Mouse (Mus musculus): ENCODE results near the gene Slc25a36.

Gene Slc25a36

GRCm38 (mm10) chr9:97084628-97085027, 26.3 kb downstream of the Slc25a36 start:
- no peaks in the 10 kb centered on the region for H3K27me3 ChIP-seq (ENCODE audit: control insufficient read depth, insufficient read depth, low read length, poor library complexity, severe bottlenecking)
- DNase-seq (ENCODE audit: low read depth, low spot score), result no peak
- 0 out of 2 replicates have a peak, but pooled peaks cover 1% of the 10 kb centered on the region for H3K36me3 ChIP-seq (ENCODE audit: control insufficient read depth, insufficient read depth, low read length, poor library complexity, severe bottlenecking)

DNA sequence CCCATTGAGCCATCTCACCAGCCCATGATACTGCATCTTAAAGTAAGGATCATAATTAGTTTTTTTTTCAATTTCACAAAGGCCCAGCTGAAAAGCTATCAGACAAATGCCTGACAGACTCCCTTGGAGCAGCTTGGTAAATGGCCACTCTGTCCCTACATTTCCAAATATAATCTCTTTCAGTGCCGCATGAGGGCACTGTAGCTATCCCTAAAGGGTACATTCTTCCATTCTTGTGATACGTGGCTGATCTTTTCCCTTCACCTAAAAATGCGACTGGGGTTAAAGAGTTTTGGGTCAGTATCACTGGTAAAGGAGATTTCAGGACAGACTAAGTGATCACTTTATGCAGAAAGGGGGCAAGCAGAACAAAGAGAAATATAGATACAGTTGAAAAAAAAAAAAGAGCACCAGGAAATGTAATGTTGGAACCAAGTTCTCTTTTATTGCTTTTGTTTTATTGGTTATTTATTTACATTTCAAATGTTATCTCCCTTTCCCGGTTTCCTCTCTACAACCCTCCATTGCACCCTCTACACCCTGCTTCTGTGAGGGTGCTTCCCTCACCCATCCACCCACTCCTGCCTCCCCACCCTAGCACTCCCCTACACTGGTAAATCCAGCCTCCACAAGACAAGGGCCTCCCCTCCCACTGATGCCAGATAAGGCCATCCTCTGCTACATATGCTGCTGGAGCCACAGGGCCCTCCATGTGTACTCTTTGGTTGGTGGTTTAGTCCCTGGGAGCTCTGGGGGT, 29.7 kb downstream of the Slc25a36 start:
- Histone ChIP-seq H3K36me3 (ENCODE audit: control insufficient read depth, insufficient read depth, low read length, poor library complexity, severe bottlenecking) (peaks cover 3% of the 10 kb centered on the region; the same call in 1 of the 2 replicates), H3K27me3 (ENCODE audit: control insufficient read depth, insufficient read depth, low read length, poor library complexity, severe bottlenecking) (no peaks in the 10 kb centered on the region)
- no peak for DNase-seq (ENCODE audit: low read depth, low spot score)

- no peak for DNase-seq (ENCODE audit: low read depth, low spot score)
- Histone ChIP-seq H3K36me3 (ENCODE audit: control insufficient read depth, insufficient read depth, low read length, poor library complexity, severe bottlenecking) (peaks cover 2% of the 10 kb centered on the region; the same call in 1 of the 2 replicates), H3K27me3 (ENCODE audit: control insufficient read depth, insufficient read depth, low read length, poor library complexity, severe bottlenecking) (no peaks in the 10 kb centered on the region)
Measured at GRCm38 (mm10) chr9:97069911-97070310, 41.0 kb downstream of the Slc25a36 start.

DNA sequence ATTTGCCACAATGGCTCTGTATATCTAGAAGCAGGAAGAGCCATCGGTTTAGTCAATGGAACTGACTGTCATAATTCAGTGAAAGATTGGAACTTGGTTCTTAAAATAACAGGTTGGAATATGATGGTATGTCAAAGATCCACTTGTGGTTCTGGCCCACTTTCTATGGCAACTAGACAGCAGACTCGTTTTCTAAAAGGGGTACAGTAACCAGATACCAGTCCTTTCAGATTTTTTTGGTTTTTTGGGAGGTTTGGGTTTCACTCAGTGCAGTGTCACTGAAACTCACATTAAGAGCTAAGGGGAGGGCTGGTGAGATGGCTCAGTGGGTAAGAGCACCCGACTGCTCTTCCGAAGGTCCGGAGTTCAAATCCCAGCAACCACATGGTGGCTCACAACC, 41.5 kb downstream of the Slc25a36 start:
- no peaks in the 10 kb centered on the region for H3K27me3 ChIP-seq (ENCODE audit: control insufficient read depth, insufficient read depth, low read length, poor library complexity, severe bottlenecking)
- H3K36me3 ChIP-seq (ENCODE audit: control insufficient read depth, insufficient read depth, low read length, poor library complexity, severe bottlenecking), result peaks cover 2% of the 10 kb centered on the region; the same call in 1 of the 2 replicates

DNA sequence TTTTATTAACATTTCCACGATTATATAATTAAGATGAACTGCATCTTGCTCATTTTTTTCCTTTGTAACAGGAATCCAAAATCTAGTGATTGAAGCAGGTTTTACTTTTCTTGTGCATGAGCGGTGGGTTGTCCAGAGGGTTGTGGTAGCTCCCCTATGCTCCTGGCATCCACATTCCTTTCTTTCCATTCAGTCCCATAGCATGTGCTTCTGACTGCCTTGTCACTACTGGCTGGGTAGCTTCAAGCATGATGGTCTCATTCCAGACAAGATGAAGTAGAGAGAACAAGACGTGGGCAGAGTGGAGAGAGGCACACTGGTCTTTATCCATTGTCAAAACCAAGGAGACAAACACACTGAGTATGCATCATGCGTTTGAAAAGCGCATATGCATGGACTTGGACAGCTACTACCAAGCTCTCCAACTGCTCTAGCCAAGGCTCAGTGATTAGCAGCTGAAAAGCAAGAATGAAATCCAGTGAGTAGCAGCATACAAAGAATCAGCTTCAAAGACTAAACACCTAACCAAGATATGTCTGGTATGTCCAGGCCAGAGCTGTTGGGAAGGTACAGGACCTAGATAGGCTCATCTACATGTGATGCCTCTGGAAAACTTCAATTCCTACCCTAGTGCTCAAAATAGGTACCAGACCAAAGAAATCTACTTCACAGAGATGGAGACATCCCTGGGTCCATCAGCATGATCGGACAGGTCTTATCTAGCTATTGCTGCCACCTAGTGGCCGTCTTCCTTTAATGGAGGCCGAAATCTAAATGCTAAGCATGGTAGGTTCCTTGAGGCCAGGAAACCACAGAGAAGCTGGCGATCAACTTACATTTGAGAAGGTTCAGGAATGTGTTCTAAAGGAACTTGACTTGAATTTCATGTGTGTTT, 42.5 kb downstream of the Slc25a36 start:
- H3K27me3 ChIP-seq (ENCODE audit: control insufficient read depth, insufficient read depth, low read length, poor library complexity, severe bottlenecking), result no peaks in the 10 kb centered on the region; the same call in 1 of the 2 replicates
- peaks cover 2% of the 10 kb centered on the region; the same call in 1 of the 2 replicates for H3K36me3 ChIP-seq (ENCODE audit: control insufficient read depth, insufficient read depth, low read length, poor library complexity, severe bottlenecking)
- DNase-seq (ENCODE audit: low read depth, low spot score), result peak; percentile 81

More for the DNA sequence above, 41.5 kb downstream of the Slc25a36 start:
- DNase-seq (ENCODE audit: low read depth, low spot score), result no peak

GRCm38 (mm10) chr9:97067761-97068160, 43.2 kb downstream of the Slc25a36 start:
- DNase-seq (ENCODE audit: low read depth, low spot score), result no peak
- H3K36me3 ChIP-seq (ENCODE audit: control insufficient read depth, insufficient read depth, low read length, poor library complexity, severe bottlenecking), result peaks cover 2% of the 10 kb centered on the region; the same call in 1 of the 2 replicates
- H3K27me3 ChIP-seq (ENCODE audit: control insufficient read depth, insufficient read depth, low read length, poor library complexity, severe bottlenecking), result no peaks in the 10 kb centered on the region; the same call in 1 of the 2 replicates

GRCm38 (mm10) chr9:97065885-97066284, 45.1 kb downstream of the Slc25a36 start:
- Histone ChIP-seq H3K36me3 (ENCODE audit: control insufficient read depth, insufficient read depth, low read length, poor library complexity, severe bottlenecking) (no peaks in the 10 kb centered on the region), H3K27me3 (ENCODE audit: control insufficient read depth, insufficient read depth, low read length, poor library complexity, severe bottlenecking) (no peaks in the 10 kb centered on the region; the same call in 1 of the 2 replicates)
- no peak for DNase-seq (ENCODE audit: low read depth, low spot score)

GRCm38 (mm10) chr9:97065216-97065615, 45.7 kb downstream of the Slc25a36 start:
- Histone ChIP-seq H3K27me3 (ENCODE audit: control insufficient read depth, insufficient read depth, low read length, poor library complexity, severe bottlenecking) (no peaks in the 10 kb centered on the region; the same call in 1 of the 2 replicates), H3K36me3 (ENCODE audit: control insufficient read depth, insufficient read depth, low read length, poor library complexity, severe bottlenecking) (no peaks in the 10 kb centered on the region)
- no peak for DNase-seq (ENCODE audit: low read depth, low spot score)

GRCm38 (mm10) chr9:97064161-97064560, 46.8 kb downstream of the Slc25a36 start:
- H3K27me3 ChIP-seq (ENCODE audit: control insufficient read depth, insufficient read depth, low read length, poor library complexity, severe bottlenecking), result no peaks in the 10 kb centered on the region; the same call in 1 of the 2 replicates
- H3K36me3 ChIP-seq (ENCODE audit: control insufficient read depth, insufficient read depth, low read length, poor library complexity, severe bottlenecking), result no peaks in the 10 kb centered on the region
- no peak for DNase-seq (ENCODE audit: low read depth, low spot score)

DNA sequence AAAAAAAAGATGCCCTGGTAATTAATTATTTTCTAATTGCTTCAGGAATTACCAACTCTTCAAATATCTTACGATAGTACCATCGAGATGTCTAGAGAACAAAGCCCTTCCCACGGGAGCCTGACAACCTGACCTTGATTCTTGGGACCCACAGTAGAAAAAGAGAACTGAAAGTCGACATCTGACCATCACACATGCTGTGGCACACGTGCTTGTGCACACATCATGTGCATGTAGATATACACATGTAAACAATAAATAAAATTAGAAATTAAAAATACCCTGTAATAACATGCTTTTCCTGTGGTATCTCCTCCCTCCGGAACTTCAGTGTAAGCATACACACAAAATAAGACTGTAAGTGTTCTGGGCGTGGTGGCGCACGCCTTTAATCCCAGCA, 49.3 kb downstream of the Slc25a36 start:
- no peaks in the 10 kb centered on the region; the same call in 1 of the 2 replicates for H3K27me3 ChIP-seq (ENCODE audit: control insufficient read depth, insufficient read depth, low read length, poor library complexity, severe bottlenecking)
- no peak for DNase-seq (ENCODE audit: low read depth, low spot score)

DNA sequence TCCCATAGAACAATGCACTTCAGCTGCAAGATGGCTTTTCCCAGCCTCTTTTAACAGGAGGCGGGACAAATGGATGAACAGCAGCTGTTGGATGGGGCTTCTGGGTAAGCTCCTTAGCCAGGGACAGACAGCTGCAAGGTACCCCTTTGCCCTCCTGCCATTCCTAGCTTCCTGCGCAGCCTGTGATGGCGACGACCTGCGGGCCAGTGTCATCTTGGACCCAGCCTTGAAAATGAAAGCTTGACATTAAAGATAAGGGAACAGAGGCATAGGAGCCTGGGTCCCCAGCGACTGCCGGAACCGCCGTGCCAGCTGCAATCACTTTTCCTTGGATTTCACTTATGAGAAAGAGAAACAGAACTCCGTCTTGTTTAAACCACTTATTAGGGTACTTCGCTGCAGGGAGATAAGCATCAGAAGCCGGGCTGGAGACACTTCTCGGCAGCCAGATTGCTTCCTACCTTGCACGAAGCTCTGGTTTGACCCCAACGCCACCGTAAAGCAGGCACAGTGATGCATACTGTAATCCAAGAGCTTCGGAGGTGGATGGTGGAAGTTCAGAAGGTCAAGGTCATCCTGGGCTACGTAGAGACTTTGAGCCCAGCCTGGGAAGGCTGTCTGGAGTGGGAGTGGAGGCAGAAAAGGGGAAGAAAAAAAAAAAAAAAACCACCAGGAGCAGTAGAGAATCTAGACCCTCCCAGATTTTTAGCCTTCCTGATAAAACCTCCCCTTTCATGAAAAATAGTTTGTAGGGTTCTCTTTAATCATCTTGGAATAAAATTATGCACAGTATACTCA, 54.2 kb downstream of the Slc25a36 start:
- Histone ChIP-seq H3K36me3 (ENCODE audit: control insufficient read depth, insufficient read depth, low read length, poor library complexity, severe bottlenecking) (no peaks in the 10 kb centered on the region), H3K27me3 (ENCODE audit: control insufficient read depth, insufficient read depth, low read length, poor library complexity, severe bottlenecking) (no peaks in the 10 kb centered on the region)
- DNase-seq (ENCODE audit: low read depth, low spot score), result no peak

More for the DNA sequence above, 49.3 kb downstream of the Slc25a36 start:
- H3K36me3 ChIP-seq (ENCODE audit: control insufficient read depth, insufficient read depth, low read length, poor library complexity, severe bottlenecking), result no peaks in the 10 kb centered on the region

- H3K27me3 ChIP-seq (ENCODE audit: control insufficient read depth, insufficient read depth, low read length, poor library complexity, severe bottlenecking), result no peaks in the 10 kb centered on the region
- DNase-seq (ENCODE audit: low read depth, low spot score), result no peak
- H3K36me3 ChIP-seq (ENCODE audit: control insufficient read depth, insufficient read depth, low read length, poor library complexity, severe bottlenecking), result no peaks in the 10 kb centered on the region
Measured at GRCm38 (mm10) chr9:97055906-97056305, 55.1 kb downstream of the Slc25a36 start.

DNA sequence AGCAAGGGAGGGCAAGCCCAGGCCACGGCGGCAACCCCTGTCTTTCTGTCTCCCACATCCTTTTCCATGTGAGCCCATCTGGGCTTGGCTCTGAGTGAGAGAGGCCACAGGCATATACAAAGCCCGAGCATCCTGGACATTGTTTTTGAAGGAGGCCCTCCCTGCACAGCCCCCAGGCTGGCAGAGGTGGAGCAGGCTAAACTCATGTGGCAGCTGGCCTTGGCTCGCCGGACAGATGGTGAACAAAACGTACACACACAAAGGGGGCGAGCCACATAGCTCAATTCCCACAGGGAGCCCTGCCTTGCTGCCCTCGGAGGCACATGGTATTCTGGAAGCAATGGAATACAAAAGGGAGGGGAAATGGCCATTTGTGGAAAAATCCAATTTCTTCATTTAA, 59.8 kb downstream of the Slc25a36 start:
- no peak for DNase-seq (ENCODE audit: low read depth, low spot score)
- Histone ChIP-seq H3K27me3 (ENCODE audit: control insufficient read depth, insufficient read depth, low read length, poor library complexity, severe bottlenecking) (no peaks in the 10 kb centered on the region), H3K36me3 (ENCODE audit: control insufficient read depth, insufficient read depth, low read length, poor library complexity, severe bottlenecking) (no peaks in the 10 kb centered on the region)

DNA sequence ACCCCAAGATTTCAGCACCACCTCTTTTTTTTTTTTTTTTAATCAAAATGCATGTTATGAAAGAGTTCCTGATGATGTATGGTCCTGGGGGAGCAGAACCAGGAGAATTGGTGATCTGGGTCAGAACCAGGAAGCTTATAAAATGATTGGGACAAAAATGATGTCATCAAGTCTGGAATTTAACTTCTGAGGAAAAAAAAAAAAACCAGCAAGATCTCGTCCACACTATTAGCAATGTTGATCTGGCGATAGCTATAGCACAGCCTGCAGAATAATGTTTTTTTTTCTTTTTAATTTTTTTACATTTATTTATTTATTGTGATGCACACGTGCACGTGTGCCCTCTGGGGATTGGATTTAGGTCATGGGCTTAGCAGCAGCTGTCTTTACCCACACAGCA, 64.7 kb downstream of the Slc25a36 start:
- DNase-seq (ENCODE audit: low read depth, low spot score), result no peak
- Histone ChIP-seq H3K27me3 (ENCODE audit: control insufficient read depth, insufficient read depth, low read length, poor library complexity, severe bottlenecking) (no peaks in the 10 kb centered on the region), H3K36me3 (ENCODE audit: control insufficient read depth, insufficient read depth, low read length, poor library complexity, severe bottlenecking) (no peaks in the 10 kb centered on the region)

Data from splenic B cell, adult 2 months (primary cell).